ENCODE assay signal across 11 mouse cellular contexts in the genomic region with DNA sequence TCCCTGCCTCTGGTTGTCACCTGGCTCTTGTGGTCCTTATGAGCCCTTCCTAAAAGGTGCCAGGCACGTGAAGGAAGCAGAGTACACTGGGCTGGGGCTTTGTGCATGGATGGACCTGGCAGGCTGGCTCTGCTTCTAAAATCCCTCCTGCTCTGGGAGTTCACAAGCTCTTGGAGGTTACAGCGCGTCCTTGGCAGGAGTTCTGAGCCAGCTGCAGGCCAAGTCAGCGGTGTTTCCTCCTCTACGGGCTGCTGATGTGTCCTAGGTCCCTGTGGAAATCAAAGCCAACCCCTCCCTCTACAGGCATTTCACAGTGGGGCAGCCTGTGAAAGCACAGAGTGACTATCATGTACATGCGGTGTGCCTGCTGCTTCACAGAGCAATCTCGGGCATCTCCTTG. TPM values are rescaled to one million over a fixed set of nuclear protein-coding genes. Genes with fewer than 3 reads are reported as not detected.
DNase-seq lines count a peak whose midpoint lies in the region.
"Had no signal": no experiment of that assay in that cellular context is flagged by ENCODE, and none has a peak within 500 bp of the region (broad histone marks: within the 10 kb centered on the region; RNA-seq: fewer than 3 reads in every experiment).

No protein-coding gene starts in this region.

- DNase-seq in adrenal gland, adult (ENCODE audit: inconsistent age in 2 of 2, low spot score in 1 of 2), result peak; percentile 34 to 74
- DNase-seq in adrenal gland, adult 8-10 months, result no peak
- peak; percentile 36 for DNase-seq in ovary, postnatal 36 days (ENCODE audit: low spot score)
- DNase-seq in ovary, postnatal 14 days (ENCODE audit: low spot score), result no peak
- peak; percentile 59 for DNase-seq in heart, adult 8-10 months (ENCODE audit: low spot score)
- peak; percentile 76 for DNase-seq in testis, postnatal 14 days (ENCODE audit: low spot score)
- no peak for DNase-seq in spleen, postnatal 10 days (ENCODE audit: low spot score in 2 of 2)
- DNase-seq in cerebellum, adult 9-10 months, result no peak
- DNase-seq: lung, adult 18-20 months; lung, postnatal 36 days had no signal

RNA-seq across cellular contexts. Expression of a gene that starts 20.1 kb away (rescaled TPM):
- 1 to 10 TPM; 2.4 to 3.8 (median 2.7) TPM for total RNA-seq in adrenal gland, adult 8-10 months (2022)
- 1 to 10 TPM in 3 of 4 experiments, under 1 TPM in 1; 1.00 to 1.8 (median 1.2) TPM for total RNA-seq in heart, adult 8-10 months (2022)
- total RNA-seq: granulocyte monocyte progenitor cell, adult 5-6 weeks had no signal

Comparison
In these comparisons a context has a peak if more than half of its experiments do, and no peak if none do; other contexts are left out.
1. DNase-seq: peak in adrenal gland, adult (2 of 2), ovary, postnatal 36 days (single experiment), heart, adult 8-10 months (single experiment) and testis, postnatal 14 days (single experiment); none in adrenal gland, adult 8-10 months (single experiment), ovary, postnatal 14 days (single experiment), spleen, postnatal 10 days (0 of 2) and cerebellum, adult 9-10 months (single experiment).